Mouse (Mus musculus) cerebellum, adult 11-12 months (tissue): ENCODE results near the gene Runx2.

Experiments used
- DNase-seq: peaks from one replicate; pipeline ENCODE4 v3.0.0; 2022

Runx2 gene

GRCm38 (mm10) chr17:44617741-44618140 is 196.9 kb downstream of the Runx2 start:
- no peak for DNase-seq

GRCm38 (mm10) chr17:44613716-44614715 is 200.6 kb downstream of the Runx2 start:
- DNase-seq = peak; percentile 91

- peak; percentile 34 for DNase-seq
Observed at GRCm38 (mm10) chr17:44612641-44613040, 202.0 kb downstream of the Runx2 start.

- no peak for DNase-seq
Observed at GRCm38 (mm10) chr17:44612002-44612401, 202.6 kb downstream of the Runx2 start.

- DNase-seq = no peak
Observed at GRCm38 (mm10) chr17:44611543-44611942, 203.1 kb downstream of the Runx2 start.

GRCm38 (mm10) chr17:44610828-44611227 is 203.8 kb downstream of the Runx2 start:
- no peak for DNase-seq

- no peak for DNase-seq
Observed at GRCm38 (mm10) chr17:44609897-44610641, 204.5 kb downstream of the Runx2 start.

GRCm38 (mm10) chr17:44609356-44609755 is 205.2 kb downstream of the Runx2 start:
- DNase-seq = no peak

- DNase-seq = no peak
Observed at GRCm38 (mm10) chr17:44608907-44609306, 205.7 kb downstream of the Runx2 start.

GRCm38 (mm10) chr17:44607383-44607782 is 207.2 kb downstream of the Runx2 start:
- DNase-seq = no peak

- no peak for DNase-seq
Observed at GRCm38 (mm10) chr17:44606245-44606644, 208.4 kb downstream of the Runx2 start.

GRCm38 (mm10) chr17:44605749-44606148 is 208.8 kb downstream of the Runx2 start:
- DNase-seq = no peak

GRCm38 (mm10) chr17:44603170-44603569 is 211.4 kb downstream of the Runx2 start:
- no peak for DNase-seq

GRCm38 (mm10) chr17:44601317-44602021 is 213.1 kb downstream of the Runx2 start:
- DNase-seq = no peak

GRCm38 (mm10) chr17:44599856-44600255 is 214.7 kb downstream of the Runx2 start:
- DNase-seq = no peak

GRCm38 (mm10) chr17:44599132-44599531 is 215.5 kb downstream of the Runx2 start:
- no peak for DNase-seq

- no peak for DNase-seq
Observed at GRCm38 (mm10) chr17:44597918-44598504, 216.6 kb downstream of the Runx2 start.

GRCm38 (mm10) chr17:44592737-44593090 is 221.9 kb downstream of the Runx2 start:
- DNase-seq = no peak

GRCm38 (mm10) chr17:44592067-44592736 is 222.4 kb downstream of the Runx2 start:
- no peak for DNase-seq

- DNase-seq = no peak
Observed at GRCm38 (mm10) chr17:44588470-44588869, 226.1 kb downstream of the Runx2 start.

- no peak for DNase-seq
Observed at GRCm38 (mm10) chr17:44588020-44588419, 226.6 kb downstream of the Runx2 start.

- DNase-seq = no peak
Observed at GRCm38 (mm10) chr17:44586196-44586595, 228.4 kb downstream of the Runx2 start.
